In the genomic region with DNA sequence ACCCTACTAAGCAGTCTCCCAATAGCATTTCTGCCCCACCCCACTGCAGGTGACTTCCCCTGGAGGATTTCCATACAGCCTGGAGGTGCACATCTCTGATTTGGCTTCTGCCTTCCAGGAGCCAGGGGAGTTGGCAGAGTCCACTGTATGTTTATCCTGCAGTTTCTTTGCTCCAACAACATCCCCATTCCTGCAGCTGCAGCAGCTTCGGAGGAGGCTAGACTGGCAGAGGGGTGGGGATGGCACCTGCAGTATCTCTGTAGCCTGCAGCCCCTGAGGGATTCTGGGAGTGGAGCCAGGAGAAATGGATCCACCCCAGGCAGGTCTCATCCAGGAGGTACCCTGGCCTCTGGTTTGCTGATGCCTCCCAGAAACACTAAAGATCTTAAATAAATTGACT, we compare ENCODE assay signal across 16 mouse cellular contexts. TPM values are rescaled to one million over a fixed set of nuclear protein-coding genes. Genes with fewer than 3 reads are reported as not detected.
DNase-seq lines count a peak whose midpoint lies in the region; ATAC-seq and TF ChIP-seq lines count a peak whose summit lies in the region.
"Had no signal": no experiment of that assay in that cellular context is flagged by ENCODE, and none has a peak within 500 bp of the region (broad histone marks: within the 10 kb centered on the region; RNA-seq: fewer than 3 reads in every experiment).

No protein-coding gene starts in this region.

- TF ChIP-seq POLR2A in cerebellum, adult 2 months (IDR thresholded peaks at IDR 0.05; ENCODE audit: borderline replicate concordance, insufficient read depth, low read length): no peak

- 10% methylated on average over 1 of the region's 1 CpGs for WGBS in cerebellum, adult 2 months
- WGBS in midbrain, embryonic 15.5 days: 67% methylated on average over 1 of the region's 1 CpGs
- WGBS in heart, embryonic 12.5 days: 33% methylated on average over 1 of the region's 1 CpGs

- no peak for DNase-seq in layer of hippocampus, adult 2 months (ENCODE audit: low spot score in 2 of 2)
- DNase-seq in layer of hippocampus, adult 9-10 months (ENCODE audit: low spot score): no peak
- DNase-seq in cerebellum, adult 2 months: peak; percentile 66 to 67
- DNase-seq in cerebellum, postnatal 10 days: peak; percentile 44 to 47
- DNase-seq in Muller cell, postnatal 12 days (ENCODE audit: inconsistent ontology term): no peak
- DNase-seq in thymus, postnatal 36 days: no peak
- DNase-seq: gastrocnemius, postnatal 14 days; kidney, postnatal 36 days; lung, postnatal 36 days had no signal

- H3K36me3 ChIP-seq in midbrain, embryonic 15.5 days (replicated peaks): no peaks in the 10 kb centered on the region
- no peaks in the 10 kb centered on the region for H3K36me3 ChIP-seq in heart, embryonic 12.5 days

- H3K27ac ChIP-seq in layer of hippocampus, adult 2 months: peak overlapping the region; percentile 67
- peak overlapping the region; percentile 66 for H3K27ac ChIP-seq in cerebellum, adult 2 months (ENCODE audit: insufficient read depth, low read length)
- H3K27ac ChIP-seq in midbrain, embryonic 15.5 days: no peak overlapping the region
- H3K27ac ChIP-seq in heart, embryonic 12.5 days (ENCODE audit: poor library complexity, severe bottlenecking): no peak overlapping the region

- H3K4me3 ChIP-seq in layer of hippocampus, adult 2 months: peak overlapping the region; percentile 29
- peak overlapping the region; percentile 57 for H3K4me3 ChIP-seq in cerebellum, adult 2 months (replicated peaks; ENCODE audit: insufficient read depth, low read depth, low read length)
- H3K4me3 ChIP-seq in midbrain, embryonic 15.5 days: no peak overlapping the region
- no peak overlapping the region for H3K4me3 ChIP-seq in heart, embryonic 12.5 days

- H3K27me3 ChIP-seq in cerebellum, adult 2 months (ENCODE audit: control insufficient read depth, insufficient read depth, low read length): no peaks in the 10 kb centered on the region
- H3K27me3 ChIP-seq in midbrain, embryonic 15.5 days (replicated peaks): no peaks in the 10 kb centered on the region; the same call in 1 of the 2 replicates
- peaks cover 33% of the 10 kb centered on the region for H3K27me3 ChIP-seq in heart, embryonic 12.5 days (replicated peaks)

- ATAC-seq in midbrain, embryonic 15.5 days (replicated peaks): no peak
- no peak for ATAC-seq in heart, embryonic 12.5 days (ENCODE audit: insufficient number of reproducible peaks, low FRiP score)
- ATAC-seq: inflammation-experienced regulatory T-cells, adult 6 months had no signal

- peaks cover 6% of the 10 kb centered on the region; the same call in 1 of the 2 replicates for H3K4me1 ChIP-seq in cerebellum, adult 2 months (ENCODE audit: control insufficient read depth, insufficient read depth, low read length)
- H3K4me1 ChIP-seq in midbrain, embryonic 15.5 days: peaks cover 8% of the 10 kb centered on the region
- peaks cover 6% of the 10 kb centered on the region; the same call in 1 of the 2 replicates for H3K4me1 ChIP-seq in heart, embryonic 12.5 days (replicated peaks)

- peak overlapping the region; percentile 22 for H3K4me2 ChIP-seq in midbrain, embryonic 15.5 days
- H3K4me2 ChIP-seq in heart, embryonic 12.5 days: no peak overlapping the region

- no peak for TF ChIP-seq CTCF in layer of hippocampus, adult 2 months (conservative IDR thresholded peaks at IDR 0.05)
- TF ChIP-seq CTCF in cerebellum, adult 2 months (IDR thresholded peaks at IDR 0.05; ENCODE audit: borderline replicate concordance, insufficient read depth, low read depth, low read length): no peak

- 0 out of 2 replicates have a peak overlapping the region, but pooled peaks have one; percentile 19 for H3K9ac ChIP-seq in midbrain, embryonic 15.5 days
- no peak overlapping the region for H3K9ac ChIP-seq in heart, embryonic 12.5 days

- H3K9me3 ChIP-seq in midbrain, embryonic 15.5 days: no peaks in the 10 kb centered on the region
- no peaks in the 10 kb centered on the region for H3K9me3 ChIP-seq in heart, embryonic 12.5 days (replicated peaks)

RNA-seq across cellular contexts. Expression of a gene that starts 2.7 kb away (rescaled TPM):
- total RNA-seq in layer of hippocampus, adult 2 months (2021): 100 to 1,000 TPM; 384 to 415 TPM
- 510 and 543 TPM in 2 replicates for polyA plus RNA-seq in cerebellum, adult 2 months (2012; rRNA removed)
- 64.5 and 70.1 TPM in 2 replicates for polyA plus RNA-seq in midbrain, embryonic 15.5 days (2015; fragmentation: Nextera tagmentation; extraction: Ambion mirVana)
- polyA plus RNA-seq in heart, embryonic 12.5 days (2016; fragmentation: Nextera tagmentation; extraction: Ambion mirVana): 9.9 and 12.0 TPM in 2 replicates
- total RNA-seq: monocyte, adult 5-6 weeks had no signal
- polyA plus RNA-seq: inflammation-experienced regulatory T-cells, adult 6 months; liver, embryonic 16.5 days; spleen, adult 2 months; testis, adult 2 months had no signal

RNA-seq across cellular contexts. Expression of a gene that starts 22.2 kb away (rescaled TPM):
- total RNA-seq in layer of hippocampus, adult 2 months (2021): 1 to 10 TPM in 1 of 2 experiments, under 1 TPM in 1; 0.98 to 1.3 TPM
- polyA plus RNA-seq in cerebellum, adult 2 months (2012; rRNA removed): 0.11 and 0.13 TPM in 2 replicates
- 0.36 and 0.41 TPM in 2 replicates for polyA plus RNA-seq in midbrain, embryonic 15.5 days (2015; fragmentation: Nextera tagmentation; extraction: Ambion mirVana)
- 0.32 and 0.53 TPM in 2 replicates for polyA plus RNA-seq in heart, embryonic 12.5 days (2016; fragmentation: Nextera tagmentation; extraction: Ambion mirVana)
- total RNA-seq: gastrocnemius, postnatal 14 days; monocyte, adult 5-6 weeks had no signal
- polyA plus RNA-seq: inflammation-experienced regulatory T-cells, adult 6 months; spleen, adult 2 months had no signal

Comparison
In these comparisons a context has a peak if more than half of its experiments do, and no peak if none do; other contexts are left out.
1. DNase-seq: peak in cerebellum, adult 2 months (2 of 2) and cerebellum, postnatal 10 days (2 of 2); none in layer of hippocampus, adult 2 months (0 of 2), layer of hippocampus, adult 9-10 months (single experiment), Muller cell, postnatal 12 days (single experiment) and thymus, postnatal 36 days (0 of 2).
2. H3K27ac ChIP-seq: peak in layer of hippocampus, adult 2 months (single experiment) and cerebellum, adult 2 months (single experiment); none in midbrain, embryonic 15.5 days (single experiment) and heart, embryonic 12.5 days (single experiment).
3. H3K4me3 ChIP-seq: peak in layer of hippocampus, adult 2 months (single experiment) and cerebellum, adult 2 months (single experiment); none in midbrain, embryonic 15.5 days (single experiment) and heart, embryonic 12.5 days (single experiment).